Mouse (Mus musculus): Measurements from ENCODE around the gene Dapk1.

Dapk1 gene

GRCm38 (mm10) chr13:60812768-60813167 is 211.0 kb downstream of the Dapk1 start:
- no peak for ATAC-seq (ENCODE audit: low TSS enrichment)
